Mouse (Mus musculus): Measurements from ENCODE around the gene Taar1. TPM values are rescaled to one million over a fixed set of nuclear protein-coding genes. Genes with fewer than 3 reads are reported as not detected.

The Taar1 gene
- polyA plus RNA-seq, 1 experiment from 2014 or later = not detected

Other genes with a start within 250 kb of the Taar1 start
- gene Rps12, start 133.1 kb upstream of the Taar1 start, polyA plus RNA-seq (2015; fragmentation: Nextera tagmentation; extraction: Ambion mirVana) = 166 and 180 TPM in 2 replicates
- 16.7 and 20.1 TPM in 2 replicates for gene Slc18b1, start 123.4 kb upstream of the Taar1 start, polyA plus RNA-seq (2015; fragmentation: Nextera tagmentation; extraction: Ambion mirVana)
- 0.16 and 0.18 TPM in 2 replicates for gene Vnn3, start 68.9 kb upstream of the Taar1 start, polyA plus RNA-seq (2015; fragmentation: Nextera tagmentation; extraction: Ambion mirVana)
- 2.3 and 2.7 TPM in 2 replicates for gene Vnn1, start 25.7 kb upstream of the Taar1 start, polyA plus RNA-seq (2015; fragmentation: Nextera tagmentation; extraction: Ambion mirVana)
- not detected in 2 replicates for gene Taar2, start 18.2 kb downstream of the Taar1 start, polyA plus RNA-seq (2015; fragmentation: Nextera tagmentation; extraction: Ambion mirVana)
- gene Taar3, start 29.2 kb downstream of the Taar1 start, polyA plus RNA-seq (2015; fragmentation: Nextera tagmentation; extraction: Ambion mirVana) = not detected in 2 replicates
- not detected in 2 replicates for gene Taar4, start 40.1 kb downstream of the Taar1 start, polyA plus RNA-seq (2015; fragmentation: Nextera tagmentation; extraction: Ambion mirVana)
- gene Taar5, start 50.4 kb downstream of the Taar1 start, polyA plus RNA-seq (2015; fragmentation: Nextera tagmentation; extraction: Ambion mirVana) = not detected in 2 replicates
- gene Taar6, start 65.3 kb downstream of the Taar1 start, polyA plus RNA-seq (2015; fragmentation: Nextera tagmentation; extraction: Ambion mirVana) = not detected in 2 replicates
- gene Taar7a, start 73.1 kb downstream of the Taar1 start, polyA plus RNA-seq (2015; fragmentation: Nextera tagmentation; extraction: Ambion mirVana) = not detected in 2 replicates
- gene Taar7b, start 79.6 kb downstream of the Taar1 start, polyA plus RNA-seq (2015; fragmentation: Nextera tagmentation; extraction: Ambion mirVana) = not detected in 2 replicates
- gene Taar7d, start 106.9 kb downstream of the Taar1 start, polyA plus RNA-seq (2015; fragmentation: Nextera tagmentation; extraction: Ambion mirVana) = not detected in 2 replicates
- gene Taar7e, start 117.3 kb downstream of the Taar1 start, polyA plus RNA-seq (2015; fragmentation: Nextera tagmentation; extraction: Ambion mirVana) = not detected in 2 replicates
- not detected in 2 replicates for gene Taar7f, start 129.2 kb downstream of the Taar1 start, polyA plus RNA-seq (2015; fragmentation: Nextera tagmentation; extraction: Ambion mirVana)
- gene Taar8a, start 156.1 kb downstream of the Taar1 start, polyA plus RNA-seq (2015; fragmentation: Nextera tagmentation; extraction: Ambion mirVana) = not detected in 2 replicates
- gene Taar8b, start 171.9 kb downstream of the Taar1 start, polyA plus RNA-seq (2015; fragmentation: Nextera tagmentation; extraction: Ambion mirVana) = not detected in 2 replicates
- gene Taar8c, start 181.6 kb downstream of the Taar1 start, polyA plus RNA-seq (2015; fragmentation: Nextera tagmentation; extraction: Ambion mirVana) = not detected in 2 replicates
- gene Taar9, start 189.2 kb downstream of the Taar1 start, polyA plus RNA-seq (2015; fragmentation: Nextera tagmentation; extraction: Ambion mirVana) = not detected in 2 replicates
- gene Stx7, start 228.9 kb downstream of the Taar1 start, polyA plus RNA-seq (2015; fragmentation: Nextera tagmentation; extraction: Ambion mirVana) = 77.3 and 87.4 TPM in 2 replicates